Mouse (Mus musculus): ENCODE measurements around the gene Ndufv3.

GRCm38 (mm10) chr17:31520895-31521294 is 980 bp downstream of the Ndufv3 start:
- TF ChIP-seq CTCF (IDR thresholded peaks at IDR 0.05; ENCODE audit: control insufficient read depth, insufficient read depth, low read length) = no peak
- TF ChIP-seq POLR2A (IDR thresholded peaks at IDR 0.05; ENCODE audit: borderline replicate concordance, control insufficient read depth, low read depth, low read length) = no peak
